Mouse (Mus musculus): ENCODE data around the gene Cyp2a5.
"Not testable (repeated sequence)": the region's sequence is repeated elsewhere in the genome, so short reads cannot be mapped to it uniquely, and the experiment has no call there.

Cyp2a5 gene

GRCm38 (mm10) chr7:26835059-26835458, at the start of gene Cyp2a5:
Cyp2a5 (plus strand) TSS chr7:26835305.
- not testable (repeated sequence) for DNase-seq (ENCODE audit: low spot score in 2 of 2)

- not testable (repeated sequence) for DNase-seq (ENCODE audit: low spot score in 2 of 2)
These were observed 49.1 kb upstream of the Cyp2a5 start for GRCm38 (mm10) chr7:26786013-26786412.

GRCm38 (mm10) chr7:26789984-26790383, 45.1 kb upstream of the Cyp2a5 start:
- no peak for DNase-seq (ENCODE audit: low spot score in 2 of 2)

- peak in 1 of 2 experiments; percentile 7 for DNase-seq (ENCODE audit: low spot score in 2 of 2)
These were observed 35.0 kb upstream of the Cyp2a5 start for GRCm38 (mm10) chr7:26800104-26800503.

GRCm38 (mm10) chr7:26800996-26801395, 34.1 kb upstream of the Cyp2a5 start:
- DNase-seq (ENCODE audit: low spot score in 2 of 2), result no peak

GRCm38 (mm10) chr7:26808592-26808991, 26.5 kb upstream of the Cyp2a5 start, which contains the start of gene Cyp2g1:
Cyp2g1 (plus strand) TSS chr7:26808892.
- DNase-seq (ENCODE audit: low spot score in 2 of 2), result no peak

- DNase-seq (ENCODE audit: low spot score in 2 of 2), result not testable (repeated sequence)
These were observed 3.4 kb upstream of the Cyp2a5 start for GRCm38 (mm10) chr7:26831556-26832292.

- not testable (repeated sequence) for DNase-seq (ENCODE audit: low spot score in 2 of 2)
These were observed 2.4 kb upstream of the Cyp2a5 start for GRCm38 (mm10) chr7:26832668-26833067.

- DNase-seq (ENCODE audit: low spot score in 2 of 2), result not testable (repeated sequence)
These were observed 8.3 kb downstream of the Cyp2a5 start for GRCm38 (mm10) chr7:26843400-26843799.

- not testable (repeated sequence) for DNase-seq (ENCODE audit: low spot score in 2 of 2)
These were observed 15.0 kb downstream of the Cyp2a5 start for GRCm38 (mm10) chr7:26850063-26850462.

GRCm38 (mm10) chr7:26878581-26878980, 43.5 kb downstream of the Cyp2a5 start:
- not testable (repeated sequence) for DNase-seq (ENCODE audit: low spot score in 2 of 2)

GRCm38 (mm10) chr7:26880600-26880999, 45.5 kb downstream of the Cyp2a5 start:
- DNase-seq (ENCODE audit: low spot score in 2 of 2), result not testable (repeated sequence)
